Mouse (Mus musculus): Measurements from ENCODE around the gene Fstl1.

Fstl1 gene

GRCm38 (mm10) chr16:37776860-37777651 lies at the start of gene Fstl1:
TSS of gene Fstl1 (plus strand) at chr16:37776873.
- DNase-seq = no peak

DNA sequence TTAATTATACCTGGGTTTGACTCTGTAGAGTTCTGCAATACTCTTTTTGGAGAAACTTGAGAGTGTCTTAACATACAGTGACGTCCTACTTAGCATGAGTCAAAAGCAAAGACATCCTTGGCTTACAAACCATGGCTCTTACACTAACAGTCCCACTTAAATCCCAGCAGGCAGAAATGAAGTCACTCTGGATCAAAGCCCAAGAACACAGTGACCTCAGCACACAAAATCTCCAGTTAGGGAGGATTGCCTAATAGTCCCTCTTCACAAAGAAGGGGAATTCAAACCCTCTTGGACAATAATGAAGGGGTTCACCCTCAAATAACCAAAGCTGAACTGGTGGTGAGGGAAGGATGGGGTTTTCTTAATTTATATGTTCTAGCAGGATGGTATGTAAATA lies 48.0 kb upstream of the Fstl1 start:
- no peak for DNase-seq

- DNase-seq = no peak
Measured at GRCm38 (mm10) chr16:37729381-37730150, 47.1 kb upstream of the Fstl1 start.

- no peak for DNase-seq
Measured at GRCm38 (mm10) chr16:37730293-37730835, 46.3 kb upstream of the Fstl1 start.

GRCm38 (mm10) chr16:37731431-37731830 lies 45.2 kb upstream of the Fstl1 start:
- DNase-seq = no peak

- no peak for DNase-seq
Measured at GRCm38 (mm10) chr16:37732023-37732761, 44.5 kb upstream of the Fstl1 start.

DNA sequence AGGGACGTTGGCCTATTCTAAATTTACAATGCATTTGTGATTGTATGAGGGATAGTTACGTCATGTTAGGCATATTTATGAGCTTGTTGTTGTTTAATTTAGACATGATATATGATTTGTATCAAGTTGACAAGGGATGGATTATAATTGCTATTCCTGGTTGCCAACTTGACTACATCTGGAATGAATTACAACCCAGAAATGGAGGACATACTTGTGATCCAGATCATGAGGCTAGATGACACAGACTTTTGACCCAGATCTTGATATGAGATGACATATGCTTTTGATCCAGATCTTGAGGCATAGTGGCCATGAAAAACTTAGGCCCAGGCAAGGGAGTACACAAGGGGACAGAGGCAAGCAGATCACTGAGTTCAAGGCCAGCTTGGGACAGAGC lies 36.6 kb upstream of the Fstl1 start:
- DNase-seq = no peak

GRCm38 (mm10) chr16:37742266-37742665 lies 34.4 kb upstream of the Fstl1 start:
- DNase-seq = no peak

GRCm38 (mm10) chr16:37752876-37753275 lies 23.8 kb upstream of the Fstl1 start:
- no peak for DNase-seq

DNA sequence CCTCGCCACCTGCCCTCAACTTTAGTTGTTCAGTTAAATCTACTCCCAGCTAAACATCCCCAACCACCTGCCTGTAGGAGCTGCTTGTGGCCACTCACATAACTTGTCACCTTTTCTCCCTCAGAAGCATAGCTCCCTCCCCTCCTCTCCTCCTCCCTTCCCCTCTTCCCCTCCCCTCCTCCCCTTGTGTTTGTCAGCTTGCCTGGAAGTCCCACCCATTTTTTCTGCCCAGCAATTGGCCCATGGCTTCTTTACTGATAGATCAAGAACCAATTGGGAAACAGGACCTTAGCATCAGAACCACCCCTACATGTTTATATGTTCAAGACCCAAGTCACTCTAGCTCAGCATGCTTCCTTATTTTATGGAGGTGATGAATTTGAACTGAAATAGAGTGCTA lies 22.9 kb upstream of the Fstl1 start:
- no peak for DNase-seq

- no peak for DNase-seq
Measured at GRCm38 (mm10) chr16:37754483-37754882, 22.2 kb upstream of the Fstl1 start.

- DNase-seq = no peak
Measured at GRCm38 (mm10) chr16:37757223-37757622, 19.4 kb upstream of the Fstl1 start.

- no peak for DNase-seq
Measured at GRCm38 (mm10) chr16:37763797-37764196, 12.9 kb upstream of the Fstl1 start.

DNA sequence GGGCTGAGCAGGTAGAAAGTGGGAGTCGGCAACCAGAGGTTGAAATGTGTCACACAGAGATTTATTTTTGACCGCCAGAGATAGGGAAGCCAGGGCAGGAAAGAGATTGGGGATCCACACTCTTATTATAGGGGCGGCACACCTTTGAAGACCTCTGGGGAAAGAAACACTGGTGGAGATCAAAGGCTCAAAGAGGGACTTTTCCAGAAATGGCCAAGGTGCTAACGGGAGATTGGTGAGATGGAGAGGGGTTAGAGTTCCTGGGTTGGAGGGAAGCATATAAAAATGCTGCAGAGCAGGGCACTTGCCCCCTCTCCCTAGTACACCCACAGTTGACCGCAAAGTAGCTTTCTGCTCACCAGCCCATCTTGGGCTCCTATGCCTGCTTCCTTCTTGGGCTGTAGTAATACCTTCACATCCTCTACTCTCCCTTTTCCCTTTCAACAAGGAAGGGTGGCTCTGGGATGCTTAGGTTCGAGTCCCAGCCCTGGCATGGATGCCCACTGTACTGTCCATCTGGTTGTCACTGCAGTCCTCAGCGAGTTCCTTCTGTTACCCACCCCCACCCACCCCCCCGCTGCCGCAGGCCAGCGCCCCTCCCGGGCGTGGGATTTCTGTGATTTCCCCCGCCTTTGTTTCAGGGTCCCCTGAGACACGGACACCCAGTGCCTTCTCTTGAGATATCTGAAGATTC lies 360 bp upstream of the Fstl1 start:
- no peak for DNase-seq

DNA sequence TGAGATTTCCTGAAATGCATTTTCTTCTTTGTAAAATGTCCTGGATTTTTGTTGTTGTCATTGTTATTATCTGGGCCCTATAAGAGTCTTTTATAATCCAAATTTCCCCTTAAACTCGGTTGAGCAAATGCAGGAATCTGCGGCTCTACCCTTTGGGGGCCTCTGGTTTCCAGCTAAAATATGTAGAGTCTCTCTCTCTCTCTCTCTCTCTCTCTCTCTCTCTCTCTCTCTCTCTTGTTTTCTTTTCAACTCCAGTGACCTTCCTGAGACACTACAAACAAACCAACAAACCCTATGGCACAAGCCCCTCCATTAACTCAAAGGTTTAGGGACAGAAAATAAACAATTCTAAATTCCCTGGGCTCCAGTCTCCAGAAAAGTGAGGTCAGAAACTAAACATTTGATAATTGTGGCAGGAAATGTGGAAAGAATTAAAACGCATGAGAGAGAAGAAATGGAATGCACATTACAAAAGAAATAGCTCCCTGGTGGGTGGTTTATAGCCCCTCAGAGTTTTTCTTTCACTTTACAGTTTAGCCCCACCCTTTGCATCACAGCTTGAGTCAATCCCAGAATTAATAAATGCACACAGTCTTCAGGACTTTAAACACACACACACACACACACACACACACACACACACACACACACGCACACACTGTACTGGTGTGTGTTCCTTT lies 1.3 kb downstream of the Fstl1 start:
- DNase-seq = no peak

GRCm38 (mm10) chr16:37778529-37778928 lies 1.9 kb downstream of the Fstl1 start:
- DNase-seq = no peak

DNA sequence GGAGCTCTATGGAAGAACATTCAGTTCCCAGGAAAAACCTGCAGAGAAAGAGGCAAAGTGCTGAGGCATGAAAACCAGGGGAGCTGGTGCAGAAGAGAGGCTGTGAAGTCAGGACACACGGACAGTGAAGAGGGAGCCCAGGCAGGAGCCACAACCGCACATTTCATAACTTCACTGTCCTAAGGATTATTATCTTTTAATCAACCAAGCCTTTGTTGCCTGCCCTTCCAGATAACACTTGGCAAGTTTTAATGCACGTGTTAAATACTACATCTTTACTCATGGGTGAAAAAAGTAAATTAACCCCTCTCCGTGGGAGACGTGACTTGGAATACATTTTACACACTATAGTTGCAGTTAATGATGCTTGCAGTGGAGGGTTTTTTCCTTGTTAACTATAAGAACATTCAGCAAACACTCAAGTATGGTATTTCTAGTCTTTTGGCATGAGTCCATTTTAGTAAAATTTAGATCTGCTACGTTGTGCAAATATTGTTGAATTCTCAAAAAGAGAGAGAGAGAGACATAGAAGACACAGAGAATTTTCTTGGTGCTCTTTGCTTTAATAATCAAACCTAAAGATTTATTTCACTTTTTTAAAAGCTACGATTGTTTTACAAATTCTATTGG lies 3.1 kb downstream of the Fstl1 start:
- no peak for DNase-seq

DNA sequence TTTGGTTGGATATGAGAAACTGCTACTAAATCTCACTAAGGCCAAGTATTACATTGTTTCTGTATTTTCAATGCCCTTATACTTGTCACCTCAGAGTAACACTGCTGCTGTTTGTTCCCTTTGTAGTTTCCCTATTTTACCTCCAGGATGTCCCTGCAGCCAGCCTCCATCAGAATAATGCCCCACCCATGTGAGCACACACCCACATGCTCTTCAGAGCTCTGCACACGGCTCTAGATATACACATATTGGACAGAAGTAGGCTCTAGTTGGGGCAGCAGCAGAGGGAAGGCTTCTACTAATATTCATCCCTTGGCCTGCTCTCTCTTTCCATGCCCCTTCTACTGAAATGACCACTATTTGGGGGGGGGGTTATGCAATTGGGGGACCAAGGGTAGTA lies 3.7 kb downstream of the Fstl1 start:
- DNase-seq = no peak

DNA sequence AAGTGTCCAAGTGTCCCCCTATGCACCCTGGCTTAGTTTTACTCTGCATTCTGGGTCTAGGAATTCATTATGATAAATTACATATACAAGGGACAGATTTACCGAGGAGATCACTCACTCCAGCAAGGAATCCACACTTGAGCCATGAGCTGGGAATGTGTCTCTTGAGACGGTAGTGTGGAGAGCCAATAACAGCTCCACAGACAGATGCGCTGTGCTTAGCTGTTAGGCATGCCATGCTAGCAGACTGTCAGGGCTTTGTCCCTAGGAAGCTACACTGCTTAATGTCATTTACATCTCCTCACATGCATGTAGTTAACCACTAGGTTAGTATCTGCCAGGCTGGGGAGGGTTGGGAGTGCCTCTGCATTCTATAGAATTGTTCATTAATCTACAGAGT lies 4.2 kb downstream of the Fstl1 start:
- no peak for DNase-seq

DNA sequence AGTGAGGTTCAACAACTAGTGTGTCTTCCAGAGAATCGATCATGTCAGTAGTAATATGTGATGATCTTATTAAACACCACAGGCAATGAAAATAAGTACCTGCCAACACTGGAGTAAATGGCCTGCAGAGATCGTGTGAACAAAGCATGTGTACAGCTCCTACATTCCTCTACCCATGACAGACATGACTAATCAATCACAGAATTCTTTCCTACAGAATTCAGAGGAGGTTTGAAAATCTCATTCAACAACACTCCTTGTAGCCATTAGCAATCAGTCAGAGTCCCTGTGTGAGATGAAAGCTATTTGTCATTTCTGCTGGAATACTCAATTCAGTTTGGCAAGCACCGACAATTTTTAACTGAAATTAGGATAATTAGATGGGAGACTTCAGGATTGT lies 7.9 kb downstream of the Fstl1 start:
- no peak for DNase-seq

- no peak for DNase-seq
Measured at GRCm38 (mm10) chr16:37787558-37788194, 11.0 kb downstream of the Fstl1 start.
